Mouse (Mus musculus) stomach, embryonic 14.5 days (tissue): ENCODE data around the gene Dennd1b. TPM values are rescaled to one million over a fixed set of nuclear protein-coding genes. Genes with fewer than 3 reads are reported as not detected.

Experiments
- ATAC-seq: fragments of 200-750 bp; cut with Nextera tagmentation; 2 replicates; pipeline ENCODE4 v1.8.0; 2017; ENCODE audit warnings: low read depth, moderate TSS enrichment; ENCODE audit not compliant: insufficient number of reproducible peaks, insufficient read depth, low FRiP score
- H3K27ac ChIP-seq: fragments of 300-500 bp; sonication (generic); 2 replicates; pipeline ENCODE4 v1.5.1; 2014; ENCODE audit warnings: mild to moderate bottlenecking, low read length, moderate library complexity, mixed read lengths
- H3K27me3 ChIP-seq: fragments of 300-500 bp; sonication (generic); 2 replicates; pipeline ENCODE4 v1.6.1; 2014; ENCODE audit warnings: low read length, control low read depth, mixed read lengths; ENCODE audit not compliant: control insufficient read depth, insufficient read depth
- H3K36me3 ChIP-seq: fragments of 300-500 bp; sonication (generic); 2 replicates; pipeline ENCODE4 v1.6.1; 2014; ENCODE audit warnings: mild to moderate bottlenecking, control low read depth, low read length, moderate library complexity, mixed read lengths; ENCODE audit not compliant: control insufficient read depth, insufficient read depth
- H3K4me1 ChIP-seq: fragments of 300-500 bp; sonication (generic); 2 replicates; pipeline ENCODE4 v1.6.1; 2014; ENCODE audit warnings: low read length, control low read depth, mixed read lengths; ENCODE audit not compliant: control insufficient read depth, insufficient read depth
- H3K4me2 ChIP-seq: fragments of 300-500 bp; sonication (generic); replicated peaks from 2 replicates; pipeline ENCODE4 v1.6.1; 2014; ENCODE audit warnings: low read depth, low read length, control low read depth
- H3K4me3 ChIP-seq: fragments of 300-500 bp; sonication (generic); 2 replicates; pipeline ENCODE4 v1.5.1; 2014; ENCODE audit warnings: low read depth, low read length, control low read depth
- H3K9ac ChIP-seq: fragments of 300-500 bp; sonication (generic); replicated peaks from 2 replicates; pipeline ENCODE4 v1.6.1; 2014; ENCODE audit warnings: low read depth, mild to moderate bottlenecking, control low read depth, low read length, moderate library complexity, mixed read lengths
- H3K9me3 ChIP-seq: fragments of 300-500 bp; sonication (generic); 2 replicates; pipeline ENCODE4 v1.6.1; 2016; ENCODE audit warnings: low read depth, low read length, control low read depth; ENCODE audit not compliant: control insufficient read depth
- WGBS: fragments of 180-500 bp; shearing (Covaris S2); extraction: QIAGEN DNeasy Blood & Tissue Kit; methylation state at CpG from one replicate; pipeline ENCODE4 v1.1.7; 2014; 5-methylcytosine and 5-hydroxymethylcytosine counted together
- polyA plus RNA-seq: library from polyadenylated mRNA; unstranded; fragments of >200 nt; fragmentation: Nextera tagmentation; extraction: Ambion mirVana; gene quantifications from 2 replicates; pipeline ENCODE4 v1.2.1, GENCODE M21; 2014

Dennd1b gene
- polyA plus RNA-seq, 1 experiment from 2014 or later, result 12.8 TPM

- WGBS, result 57% methylated on average over 2 of the region's 2 CpGs
- H3K4me3 ChIP-seq, result no peak overlapping the region
- H3K4me1 ChIP-seq, result no peaks in the 10 kb centered on the region
- H3K27me3 ChIP-seq, result no peaks in the 10 kb centered on the region
- H3K9ac ChIP-seq, result no peak overlapping the region
- H3K4me2 ChIP-seq, result no peak overlapping the region
- no peaks in the 10 kb centered on the region for H3K9me3 ChIP-seq
- no peak overlapping the region for H3K27ac ChIP-seq
- ATAC-seq, result no peak
- no peaks in the 10 kb centered on the region for H3K36me3 ChIP-seq
Observed at GRCm38 (mm10) chr1:139067210-139067609, 104.0 kb downstream of the Dennd1b start.

DNA sequence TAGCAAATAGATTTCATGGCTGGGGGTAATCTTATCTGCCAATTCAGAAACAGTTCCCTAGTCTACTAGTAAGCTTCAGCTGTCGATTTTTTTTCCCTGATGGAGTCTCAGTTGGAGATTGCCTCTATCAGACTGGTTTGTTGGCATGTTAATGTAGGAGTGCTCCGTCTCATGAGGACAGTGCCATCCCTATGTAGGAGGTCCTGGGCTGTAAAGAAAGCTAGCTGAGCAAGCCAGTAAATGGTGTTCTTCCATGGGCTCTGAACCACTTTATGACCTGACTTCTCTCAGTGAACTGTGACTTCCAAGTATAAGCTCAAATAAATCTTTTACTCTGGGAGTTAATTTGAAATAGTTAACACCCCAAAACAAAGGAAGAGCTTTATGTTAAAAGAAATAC, 107.8 kb downstream of the Dennd1b start:
- ATAC-seq, result no peak
- no peaks in the 10 kb centered on the region for H3K27me3 ChIP-seq
- no peak overlapping the region for H3K27ac ChIP-seq
- H3K9me3 ChIP-seq, result no peaks in the 10 kb centered on the region
- H3K4me3 ChIP-seq, result no peak overlapping the region
- no peaks in the 10 kb centered on the region for H3K4me1 ChIP-seq
- no peaks in the 10 kb centered on the region for H3K36me3 ChIP-seq
- no peak overlapping the region for H3K9ac ChIP-seq
- 78% methylated on average over 2 of the region's 2 CpGs for WGBS
- H3K4me2 ChIP-seq, result no peak overlapping the region

DNA sequence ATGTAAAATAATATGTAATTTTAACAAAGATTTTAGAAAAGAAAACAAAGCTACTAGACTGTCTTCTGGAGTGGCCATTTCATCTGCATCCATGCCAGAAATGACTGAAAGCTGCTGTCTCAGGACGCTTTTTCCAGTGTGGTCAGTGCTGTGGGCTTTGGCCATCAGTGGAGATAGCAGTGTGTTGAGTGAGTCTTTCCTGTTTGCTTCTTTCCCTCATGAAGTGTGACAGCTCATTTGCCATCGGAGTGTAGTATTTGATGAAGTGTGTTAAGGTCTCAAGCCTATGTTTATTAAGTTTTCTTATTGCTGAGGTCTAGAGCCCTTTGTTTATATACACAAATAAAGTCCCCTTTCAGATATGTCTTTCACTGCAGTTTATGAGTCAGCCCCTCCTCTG, 112.4 kb downstream of the Dennd1b start:
- ATAC-seq, result no peak

GRCm38 (mm10) chr1:139077989-139078388, 114.8 kb downstream of the Dennd1b start:
- Histone ChIP-seq H3K4me3 (no peak overlapping the region), H3K27ac (no peak overlapping the region), H3K27me3 (no peaks in the 10 kb centered on the region), H3K9me3 (no peaks in the 10 kb centered on the region), H3K4me2 (no peak overlapping the region), H3K36me3 (no peaks in the 10 kb centered on the region), H3K4me1 (no peaks in the 10 kb centered on the region), H3K9ac (no peak overlapping the region)
- WGBS, result 71% methylated on average over 1 of the region's 1 CpGs
- no peak for ATAC-seq

More for the DNA sequence above, 112.4 kb downstream of the Dennd1b start:
- Histone ChIP-seq H3K9me3 (no peaks in the 10 kb centered on the region), H3K4me3 (no peak overlapping the region), H3K27ac (no peak overlapping the region), H3K27me3 (no peaks in the 10 kb centered on the region), H3K9ac (no peak overlapping the region), H3K4me2 (no peak overlapping the region), H3K4me1 (no peaks in the 10 kb centered on the region), H3K36me3 (no peaks in the 10 kb centered on the region)
- WGBS, result 61% methylated on average over 2 of the region's 2 CpGs

GRCm38 (mm10) chr1:139079000-139079399, 115.8 kb downstream of the Dennd1b start:
- no peaks in the 10 kb centered on the region for H3K27me3 ChIP-seq
- no peak overlapping the region for H3K9ac ChIP-seq
- H3K4me2 ChIP-seq, result no peak overlapping the region
- no peaks in the 10 kb centered on the region for H3K36me3 ChIP-seq
- no peaks in the 10 kb centered on the region for H3K9me3 ChIP-seq
- WGBS, result 88% methylated on average over 8 of the region's 8 CpGs
- H3K27ac ChIP-seq, result no peak overlapping the region
- ATAC-seq, result no peak
- H3K4me1 ChIP-seq, result no peaks in the 10 kb centered on the region
- H3K4me3 ChIP-seq, result no peak overlapping the region

GRCm38 (mm10) chr1:139079523-139079922, 116.3 kb downstream of the Dennd1b start:
- no peak overlapping the region for H3K4me3 ChIP-seq
- WGBS, result 79% methylated on average over 6 of the region's 6 CpGs
- no peak for ATAC-seq
- H3K9me3 ChIP-seq, result no peaks in the 10 kb centered on the region
- no peaks in the 10 kb centered on the region for H3K4me1 ChIP-seq
- H3K27ac ChIP-seq, result no peak overlapping the region
- no peaks in the 10 kb centered on the region for H3K36me3 ChIP-seq
- H3K27me3 ChIP-seq, result no peaks in the 10 kb centered on the region
- no peak overlapping the region for H3K4me2 ChIP-seq
- no peak overlapping the region for H3K9ac ChIP-seq

DNA sequence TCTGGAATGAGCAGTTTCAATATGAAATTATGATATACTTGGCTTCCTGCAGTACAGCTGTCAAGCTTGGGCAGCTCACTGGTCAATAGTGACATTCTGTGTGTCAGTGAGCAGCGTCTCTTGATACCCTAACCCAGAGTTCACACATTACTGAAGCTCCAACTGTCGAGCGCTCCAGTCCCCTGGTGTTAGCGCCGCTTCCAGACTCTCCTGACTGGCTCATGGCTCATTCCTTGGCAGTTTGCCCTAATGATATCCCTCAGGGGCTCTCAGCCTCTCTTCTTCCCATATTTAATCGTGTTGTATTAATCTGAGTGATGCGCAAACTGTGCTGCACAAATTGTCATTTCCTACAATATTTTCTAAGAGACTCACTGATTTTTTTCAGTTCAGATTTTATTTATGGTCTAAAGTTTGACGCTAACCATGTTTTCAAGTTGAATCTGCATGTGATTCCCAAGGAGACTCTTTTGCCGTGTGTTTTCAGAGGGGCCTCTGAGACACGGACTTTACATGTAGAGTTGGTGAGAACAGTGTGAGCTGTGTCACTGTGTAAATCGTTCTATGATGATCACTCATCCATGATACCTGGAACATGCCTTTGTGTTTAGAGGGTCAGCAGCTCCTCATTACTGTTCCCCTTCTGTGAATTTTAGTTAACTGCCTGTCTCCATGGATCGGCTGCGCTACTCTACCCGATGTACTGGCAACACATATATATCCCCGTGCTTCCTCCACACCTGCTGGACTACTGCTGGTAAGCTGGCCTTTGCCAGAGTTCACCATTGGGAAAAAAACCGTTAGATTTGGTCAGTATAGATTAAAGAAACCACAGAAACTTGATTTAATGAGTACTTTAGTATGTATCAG, 117.5 kb downstream of the Dennd1b start:
- no peak overlapping the region for H3K4me2 ChIP-seq
- no peaks in the 10 kb centered on the region for H3K4me1 ChIP-seq
- no peak overlapping the region for H3K27ac ChIP-seq
- H3K27me3 ChIP-seq, result no peaks in the 10 kb centered on the region
- no peak overlapping the region for H3K9ac ChIP-seq
- no peaks in the 10 kb centered on the region for H3K9me3 ChIP-seq
- WGBS, result 69% methylated on average over 16 of the region's 16 CpGs
- 0 out of 2 replicates have a peak, but pooled peaks have one; percentile 23 for ATAC-seq
- no peak overlapping the region for H3K4me3 ChIP-seq
- H3K36me3 ChIP-seq, result no peaks in the 10 kb centered on the region

GRCm38 (mm10) chr1:139083382-139083781, 120.1 kb downstream of the Dennd1b start:
- Histone ChIP-seq H3K9me3 (no peaks in the 10 kb centered on the region), H3K27ac (no peak overlapping the region), H3K36me3 (no peaks in the 10 kb centered on the region), H3K4me1 (no peaks in the 10 kb centered on the region), H3K4me3 (no peak overlapping the region), H3K27me3 (no peaks in the 10 kb centered on the region), H3K4me2 (no peak overlapping the region), H3K9ac (no peak overlapping the region)
- ATAC-seq, result no peak
- WGBS, result 60% methylated on average over 2 of the region's 2 CpGs

- Histone ChIP-seq H3K4me2 (no peak overlapping the region), H3K9me3 (no peaks in the 10 kb centered on the region), H3K27me3 (no peaks in the 10 kb centered on the region), H3K4me1 (no peaks in the 10 kb centered on the region), H3K9ac (no peak overlapping the region), H3K36me3 (no peaks in the 10 kb centered on the region), H3K27ac (no peak overlapping the region), H3K4me3 (no peak overlapping the region)
- ATAC-seq, result no peak
- 78% methylated on average over 3 of the region's 3 CpGs for WGBS
Observed at GRCm38 (mm10) chr1:139087564-139087963, 124.3 kb downstream of the Dennd1b start.
